Mouse (Mus musculus) left cerebral cortex, adult 18-20 months (tissue): ENCODE measurements at regions not wholly inside any gene's neighbourhood (a gene's known extent, or its start where the extent isn't known, plus 50 kb on each side); places are given as distances from the start of the nearest gene placed in this dataset.

Experiments
- DNase-seq, 2 experiments: peaks; one replicate each; pipeline ENCODE4 v3.0.0; 2021 to 2022; ENCODE audit warnings: low spot score in 2 of 2, mixed read lengths in 1 of 2

GRCm38 (mm10) chr3:20973077-20973476 lies 606.1 kb upstream of the Agtr1b start:
- no peak for DNase-seq
